Mouse (Mus musculus): Measurements from ENCODE around the gene Plagl1. TPM values are rescaled to one million over a fixed set of nuclear protein-coding genes. Genes with fewer than 3 reads are reported as not detected.
A peak's percentile ranks its signal among the peaks of the same experiment; 100 is the strongest.

The Plagl1 gene
- total and polyA plus RNA-seq, 3 experiments = 0.48 to 1.7 (median 0.87) TPM

DNA sequence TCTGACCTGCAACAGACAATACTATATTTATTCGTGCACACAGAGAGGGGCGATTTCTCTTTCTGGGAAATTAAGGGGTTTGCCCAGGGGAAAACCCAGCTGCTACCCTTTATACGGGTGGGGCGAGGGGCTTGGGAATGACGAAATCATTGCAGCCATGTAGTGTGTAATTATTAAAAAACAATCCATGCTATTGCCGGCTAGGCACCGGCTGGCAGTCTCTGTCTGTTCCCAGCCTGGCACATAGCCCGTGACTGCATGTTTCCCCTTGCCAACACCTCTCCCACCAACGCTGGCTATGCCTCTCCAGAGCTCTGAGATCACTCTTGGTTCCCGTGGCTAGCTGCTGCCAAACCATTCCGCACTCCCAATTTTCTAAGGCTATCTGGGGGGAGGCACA is 15.6 kb upstream of the Plagl1 start:
- H3K36me3 ChIP-seq (replicated peaks in 1 of 2; ENCODE audit: control insufficient read depth in 1 of 2, insufficient read depth in 1 of 2, low read length in 1 of 2) = no peaks in the 10 kb centered on the region
- H3K9me3 ChIP-seq (replicated peaks; ENCODE audit: low read length) = no peaks in the 10 kb centered on the region
- dilution Hi-C loops (cut with MboI; ENCODE audit: extremely low pct_ligation_motif_present, extremely low pct_unique_long_range_greater_than_20kb, low sequenced_read_pairs) (no loop called here), in situ Hi-C loops (cut with MboI; ENCODE audit: low pct_ligation_motif_present, low pct_unique_long_range_greater_than_20kb, low sequenced_read_pairs) (no loop called here)
- H3K4me2 ChIP-seq (ENCODE audit: insufficient read depth, low read depth, poor library complexity, severe bottlenecking) = peak overlapping the region; percentile 44; the same call in 1 of the 2 replicates
- no peak overlapping the region for H3K4me3 ChIP-seq (replicated peaks in 1 of 3; ENCODE audit: low read depth in 2 of 3, low read length in 2 of 3, poor library complexity in 1 of 3)
- peak overlapping the region; percentile 63; the same call in 1 of the 2 replicates for H3K27ac ChIP-seq (ENCODE audit: insufficient read depth, low read depth)
- no peak for DNase-seq (ENCODE audit: extremely low read depth)
- TF ChIP-seq TCF12 (IDR thresholded peaks at IDR 0.05; ENCODE audit: low read depth, low read length) (0 out of 2 replicates have a peak, but pooled peaks have one; percentile 27), BHLHE40 (IDR thresholded peaks at IDR 0.05; ENCODE audit: low read depth, low read length) (peak; percentile 39; the same call in 1 of the 2 replicates), MEF2A (IDR thresholded peaks at IDR 0.05; ENCODE audit: borderline replicate concordance, low read depth, low read length) (peak; percentile 63; the same call in 1 of the 2 replicates), POLR2AphosphoS2 (IDR thresholded peaks at IDR 0.05; ENCODE audit: low read depth, low read length) (no peak), ETS1 (conservative IDR thresholded peaks at IDR 0.05; ENCODE audit: low read depth, low read length) (peak; percentile 39), EP300 (IDR thresholded peaks at IDR 0.05; ENCODE audit: low read length) (peak; percentile 16; the same call in 1 of the 2 replicates)
- H3K79me2 ChIP-seq (replicated peaks; ENCODE audit: control insufficient read depth, extremely low read depth, insufficient read depth, poor library complexity, severe bottlenecking) = no peaks in the 10 kb centered on the region
- no peaks in the 10 kb centered on the region for H3K27me3 ChIP-seq (replicated peaks)
- peaks cover 35 to 48% of the 10 kb centered on the region in 2 experiments for H3K4me1 ChIP-seq (ENCODE audit: control insufficient read depth in 1 of 2, insufficient read depth in 2 of 2)
- H3K9ac ChIP-seq (ENCODE audit: insufficient read depth, low read depth) = 0 out of 2 replicates have a peak overlapping the region, but pooled peaks have one; percentile 30

DNA sequence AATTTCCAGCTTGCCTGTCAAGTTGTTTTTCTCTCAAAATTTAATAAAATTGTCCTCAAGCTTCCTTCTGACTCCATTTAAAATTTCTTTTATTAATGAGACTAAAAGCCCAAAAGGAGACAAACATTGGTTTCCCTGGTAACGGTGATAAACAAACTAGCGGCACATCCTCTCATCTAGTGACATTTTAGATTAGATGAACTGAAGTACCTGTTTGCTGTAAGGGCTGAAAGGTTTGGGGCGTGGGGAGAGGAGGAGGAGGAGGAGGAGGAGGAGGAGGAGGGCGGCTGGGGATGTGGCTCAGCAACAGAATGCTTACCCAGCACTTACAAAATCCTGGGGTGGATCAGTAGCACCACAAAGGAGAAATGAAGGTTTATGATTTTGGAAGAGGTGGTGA is 12.5 kb upstream of the Plagl1 start:
- H3K9ac ChIP-seq (ENCODE audit: insufficient read depth, low read depth) = peak overlapping the region; percentile 32; the same call in 1 of the 2 replicates
- in situ Hi-C loops (cut with MboI; ENCODE audit: low pct_ligation_motif_present, low pct_unique_long_range_greater_than_20kb, low sequenced_read_pairs) = no loop called here
- H3K4me1 ChIP-seq (ENCODE audit: control insufficient read depth in 1 of 2, insufficient read depth in 2 of 2) = peaks cover 35 to 49% of the 10 kb centered on the region in 2 experiments
- peaks cover 3% of the 10 kb centered on the region for H3K9me3 ChIP-seq (replicated peaks; ENCODE audit: low read length)
- no peaks in the 10 kb centered on the region for H3K27me3 ChIP-seq (replicated peaks)
- H3K27ac ChIP-seq (ENCODE audit: insufficient read depth, low read depth) = peak overlapping the region; percentile 82; the same call in 1 of the 2 replicates
- H3K79me2 ChIP-seq (replicated peaks; ENCODE audit: control insufficient read depth, extremely low read depth, insufficient read depth, poor library complexity, severe bottlenecking) = no peaks in the 10 kb centered on the region
- H3K4me3 ChIP-seq (replicated peaks in 1 of 3; ENCODE audit: low read depth in 2 of 3, low read length in 2 of 3, poor library complexity in 1 of 3) = no peak overlapping the region
- no peaks in the 10 kb centered on the region for H3K36me3 ChIP-seq (replicated peaks in 1 of 2; ENCODE audit: control insufficient read depth in 1 of 2, insufficient read depth in 1 of 2, low read length in 1 of 2)
- dilution Hi-C loops (cut with MboI; ENCODE audit: extremely low pct_ligation_motif_present, extremely low pct_unique_long_range_greater_than_20kb, low sequenced_read_pairs) = no loop called here
- TF ChIP-seq JUND (conservative IDR thresholded peaks at IDR 0.05; ENCODE audit: low read depth, low read length) (no peak), ZC3H11A (IDR thresholded peaks at IDR 0.05; ENCODE audit: low read depth, low read length) (no peak), MAFK (IDR thresholded peaks at IDR 0.05; ENCODE audit: insufficient replicate concordance, low read length) (peak; percentile 13; the same call in 1 of the 2 replicates), PAX5 (IDR thresholded peaks at IDR 0.05; ENCODE audit: low read length) (no peak), EP300 (IDR thresholded peaks at IDR 0.05; ENCODE audit: low read length) (no peak)
- no peak for DNase-seq (ENCODE audit: extremely low read depth)
- H3K4me2 ChIP-seq (ENCODE audit: insufficient read depth, low read depth, poor library complexity, severe bottlenecking) = peak overlapping the region; percentile 75; the same call in 1 of the 2 replicates

DNA sequence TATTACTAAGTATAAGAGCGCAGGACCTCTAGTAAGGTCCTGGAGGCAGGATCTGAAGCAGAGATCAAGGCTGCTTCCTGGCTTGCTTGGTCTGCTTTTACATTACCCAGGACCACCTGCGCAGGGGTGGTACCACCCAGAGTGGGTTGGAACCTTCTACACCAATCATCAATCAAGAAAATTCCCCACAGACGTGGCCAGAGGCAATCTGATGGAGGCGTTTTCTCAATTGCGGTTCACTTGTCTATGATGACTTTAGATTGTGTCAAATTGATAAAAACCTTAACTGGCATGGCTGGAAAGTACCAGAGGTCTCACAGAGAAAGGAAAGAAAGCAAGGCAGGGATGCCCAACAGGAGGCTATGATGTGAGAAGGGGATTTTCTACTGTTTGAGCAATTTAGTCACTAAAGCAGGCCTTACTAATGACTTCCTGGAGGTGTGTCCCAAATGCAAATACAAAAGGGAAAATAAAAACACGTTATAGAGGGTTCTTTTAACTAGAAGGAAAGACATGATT is 3.4 kb upstream of the Plagl1 start:
- Histone ChIP-seq H3K4me2 (ENCODE audit: insufficient read depth, low read depth, poor library complexity, severe bottlenecking) (no peak overlapping the region), H3K4me1 (ENCODE audit: control insufficient read depth in 1 of 2, insufficient read depth in 2 of 2) (peaks cover 19 to 38% of the 10 kb centered on the region in 2 experiments), H3K4me3 (replicated peaks in 1 of 3; ENCODE audit: low read depth in 2 of 3, low read length in 2 of 3, poor library complexity in 1 of 3) (no peak overlapping the region), H3K27ac (ENCODE audit: insufficient read depth, low read depth) (no peak overlapping the region), H3K9ac (ENCODE audit: insufficient read depth, low read depth) (no peak overlapping the region), H3K9me3 (replicated peaks; ENCODE audit: low read length) (no peaks in the 10 kb centered on the region), H3K79me2 (replicated peaks; ENCODE audit: control insufficient read depth, extremely low read depth, insufficient read depth, poor library complexity, severe bottlenecking) (no peaks in the 10 kb centered on the region), H3K27me3 (replicated peaks) (no peaks in the 10 kb centered on the region), H3K36me3 (replicated peaks in 1 of 2; ENCODE audit: control insufficient read depth in 1 of 2, insufficient read depth in 1 of 2, low read length in 1 of 2) (no peaks in the 10 kb centered on the region)
- TF ChIP-seq ELF1 (IDR thresholded peaks at IDR 0.05; ENCODE audit: low read depth, low read length) = peak; percentile 50; the same call in 1 of the 2 replicates
- TF ChIP-seq CTCF (conservative IDR thresholded peaks at IDR 0.05 in 1 of 2, IDR thresholded peaks at IDR 0.05 in 1 of 2; ENCODE audit: low read depth in 2 of 2, low read length in 2 of 2) = no peak
- in situ Hi-C loops (cut with MboI; ENCODE audit: low pct_ligation_motif_present, low pct_unique_long_range_greater_than_20kb, low sequenced_read_pairs) = no loop called here
- DNase-seq (ENCODE audit: extremely low read depth) = no peak
- dilution Hi-C loops (cut with MboI; ENCODE audit: extremely low pct_ligation_motif_present, extremely low pct_unique_long_range_greater_than_20kb, low sequenced_read_pairs) = no loop called here

All from CH12.LX (cell line).